Mouse (Mus musculus): Measurements from ENCODE around the gene Trim3. TPM values are rescaled to one million over a fixed set of nuclear protein-coding genes. Genes with fewer than 3 reads are reported as not detected.

Trim3 gene
- polyA plus RNA-seq (2014; fragmentation: Nextera tagmentation; extraction: Ambion mirVana), result 31.2 and 34.3 TPM in 2 replicates

GRCm38 (mm10) chr7:105633127-105633800, at the start of gene Trim3:
TSS of gene Trim3 (minus strand) at chr7:105633571.
- peak within 1 kb of the TSS; percentile 72 for H3K27ac ChIP-seq (ENCODE audit: low read depth, low read length)
- 1% methylated on average over 34 of the region's 71 CpGs for WGBS
- H3K27me3 ChIP-seq (ENCODE audit: control insufficient read depth, insufficient read depth, low read length), result no peaks in the 10 kb centered on the region
- peak within 1 kb of the TSS; percentile 71 for H3K4me3 ChIP-seq (ENCODE audit: low read depth, low read length)
- H3K36me3 ChIP-seq (ENCODE audit: control insufficient read depth, insufficient read depth, low read length), result no peaks in the 10 kb centered on the region
- DNase-seq (ENCODE audit: low spot score) (peak; percentile 92), ATAC-seq (ENCODE audit: low FRiP score) (peak; percentile 93)
- peaks cover 3% of the 10 kb centered on the region for H3K4me1 ChIP-seq (replicated peaks; ENCODE audit: control insufficient read depth, insufficient read depth, low read length)
- peak within 1 kb of the TSS; percentile 63 for H3K4me2 ChIP-seq (replicated peaks; ENCODE audit: low read depth, low read length)
- peak within 1 kb of the TSS; percentile 87 for H3K9ac ChIP-seq (ENCODE audit: low read depth, low read length)
- no peaks in the 10 kb centered on the region for H3K9me3 ChIP-seq (ENCODE audit: control insufficient read depth, low read length)

- DNase-seq (ENCODE audit: low spot score), result peak; percentile 80
- no peak within 1 kb of the TSS for H3K27ac ChIP-seq (ENCODE audit: low read depth, low read length)
- 4% methylated on average over 17 of the region's 17 CpGs for WGBS
- H3K4me1 ChIP-seq (replicated peaks; ENCODE audit: control insufficient read depth, insufficient read depth, low read length), result no peaks in the 10 kb centered on the region
- no peaks in the 10 kb centered on the region for H3K27me3 ChIP-seq (ENCODE audit: control insufficient read depth, insufficient read depth, low read length)
- no peaks in the 10 kb centered on the region for H3K36me3 ChIP-seq (ENCODE audit: control insufficient read depth, insufficient read depth, low read length)
- peak; percentile 96 for ATAC-seq (ENCODE audit: low FRiP score)
- H3K4me2 ChIP-seq (replicated peaks; ENCODE audit: low read depth, low read length), result peak within 1 kb of the TSS; percentile 48
- no peaks in the 10 kb centered on the region for H3K9me3 ChIP-seq (ENCODE audit: control insufficient read depth, low read length)
- H3K4me3 ChIP-seq (ENCODE audit: low read depth, low read length), result peak within 1 kb of the TSS; percentile 26
- peak within 1 kb of the TSS; percentile 21 for H3K9ac ChIP-seq (ENCODE audit: low read depth, low read length)
These were observed 17.5 kb upstream of the Trim3 start, which contains the start of gene Dnhd1 for GRCm38 (mm10) chr7:105650639-105651435. TSS of gene Dnhd1 (plus strand) at chr7:105650827.

GRCm38 (mm10) chr7:105641936-105642335, 8.6 kb upstream of the Trim3 start:
- Histone ChIP-seq H3K27me3 (ENCODE audit: control insufficient read depth, insufficient read depth, low read length) (no peaks in the 10 kb centered on the region), H3K4me2 (replicated peaks; ENCODE audit: low read depth, low read length) (no peak overlapping the region), H3K4me1 (replicated peaks; ENCODE audit: control insufficient read depth, insufficient read depth, low read length) (0 out of 2 replicates have a peak, but pooled peaks cover 5% of the 10 kb centered on the region), H3K4me3 (ENCODE audit: low read depth, low read length) (no peak overlapping the region), H3K36me3 (ENCODE audit: control insufficient read depth, insufficient read depth, low read length) (no peaks in the 10 kb centered on the region), H3K9ac (ENCODE audit: low read depth, low read length) (no peak overlapping the region), H3K27ac (ENCODE audit: low read depth, low read length) (no peak overlapping the region), H3K9me3 (ENCODE audit: control insufficient read depth, low read length) (no peaks in the 10 kb centered on the region)
- DNase-seq (ENCODE audit: low spot score), result no peak
- 82% methylated on average over 3 of the region's 3 CpGs for WGBS
- no peak for ATAC-seq (ENCODE audit: low FRiP score)

- Histone ChIP-seq H3K4me3 (ENCODE audit: low read depth, low read length) (peak overlapping the region; percentile 76), H3K27ac (ENCODE audit: low read depth, low read length) (peak overlapping the region; percentile 76), H3K9ac (ENCODE audit: low read depth, low read length) (peak overlapping the region; percentile 82), H3K27me3 (ENCODE audit: control insufficient read depth, insufficient read depth, low read length) (no peaks in the 10 kb centered on the region), H3K4me1 (replicated peaks; ENCODE audit: control insufficient read depth, insufficient read depth, low read length) (0 out of 2 replicates have a peak, but pooled peaks cover 5% of the 10 kb centered on the region), H3K9me3 (ENCODE audit: control insufficient read depth, low read length) (no peaks in the 10 kb centered on the region), H3K36me3 (ENCODE audit: control insufficient read depth, insufficient read depth, low read length) (no peaks in the 10 kb centered on the region), H3K4me2 (replicated peaks; ENCODE audit: low read depth, low read length) (peak overlapping the region; percentile 95)
- 0% methylated on average over 18 of the region's 18 CpGs for WGBS
- DNase-seq (ENCODE audit: low spot score) (no peak), ATAC-seq (ENCODE audit: low FRiP score) (no peak)
These were observed 7.5 kb upstream of the Trim3 start for GRCm38 (mm10) chr7:105640894-105641255.

- H3K36me3 ChIP-seq (ENCODE audit: control insufficient read depth, insufficient read depth, low read length), result no peaks in the 10 kb centered on the region
- H3K4me3 ChIP-seq (ENCODE audit: low read depth, low read length), result peak within 1 kb of the TSS; percentile 76
- H3K27me3 ChIP-seq (ENCODE audit: control insufficient read depth, insufficient read depth, low read length), result no peaks in the 10 kb centered on the region
- peak within 1 kb of the TSS; percentile 95 for H3K4me2 ChIP-seq (replicated peaks; ENCODE audit: low read depth, low read length)
- DNase-seq (ENCODE audit: low spot score), result peak; percentile 98
- peak within 1 kb of the TSS; percentile 76 for H3K27ac ChIP-seq (ENCODE audit: low read depth, low read length)
- peak within 1 kb of the TSS; percentile 82 for H3K9ac ChIP-seq (ENCODE audit: low read depth, low read length)
- H3K4me1 ChIP-seq (replicated peaks; ENCODE audit: control insufficient read depth, insufficient read depth, low read length), result 0 out of 2 replicates have a peak, but pooled peaks cover 5% of the 10 kb centered on the region
- ATAC-seq (ENCODE audit: low FRiP score), result peak; percentile 97
- under 1% methylated on average over 44 of the region's 45 CpGs for WGBS
- H3K9me3 ChIP-seq (ENCODE audit: control insufficient read depth, low read length), result no peaks in the 10 kb centered on the region
These were observed 7.0 kb upstream of the Trim3 start, which contains the start of the genes Arfip2 and Gm45799 for GRCm38 (mm10) chr7:105640233-105640893. TSS of gene Arfip2 (minus strand) at chr7:105640416. TSS of gene Gm45799 (plus strand) at chr7:105640552.

- ATAC-seq (ENCODE audit: low FRiP score), result no peak
- WGBS, result 2% methylated on average over 2 of the region's 2 CpGs
- DNase-seq (ENCODE audit: low spot score), result no peak
- no peaks in the 10 kb centered on the region for H3K36me3 ChIP-seq (ENCODE audit: control insufficient read depth, insufficient read depth, low read length)
- H3K9ac ChIP-seq (ENCODE audit: low read depth, low read length), result peak within 1 kb of the TSS; percentile 82
- H3K4me1 ChIP-seq (replicated peaks; ENCODE audit: control insufficient read depth, insufficient read depth, low read length), result 0 out of 2 replicates have a peak, but pooled peaks cover 5% of the 10 kb centered on the region
- H3K27me3 ChIP-seq (ENCODE audit: control insufficient read depth, insufficient read depth, low read length), result no peaks in the 10 kb centered on the region
- H3K27ac ChIP-seq (ENCODE audit: low read depth, low read length), result peak within 1 kb of the TSS; percentile 76
- peak within 1 kb of the TSS; percentile 76 for H3K4me3 ChIP-seq (ENCODE audit: low read depth, low read length)
- H3K9me3 ChIP-seq (ENCODE audit: control insufficient read depth, low read length), result no peaks in the 10 kb centered on the region
- H3K4me2 ChIP-seq (replicated peaks; ENCODE audit: low read depth, low read length), result peak within 1 kb of the TSS; percentile 95
These were observed 6.4 kb upstream of the Trim3 start, which contains the start of gene Timm10b for GRCm38 (mm10) chr7:105639756-105640155. TSS of gene Timm10b (plus strand) at chr7:105640056.

GRCm38 (mm10) chr7:105639304-105639703, 5.9 kb upstream of the Trim3 start:
- no peak overlapping the region for H3K27ac ChIP-seq (ENCODE audit: low read depth, low read length)
- DNase-seq (ENCODE audit: low spot score) (no peak), ATAC-seq (ENCODE audit: low FRiP score) (no peak)
- H3K4me2 ChIP-seq (replicated peaks; ENCODE audit: low read depth, low read length), result peak overlapping the region; percentile 82
- 0 out of 2 replicates have a peak, but pooled peaks cover 5% of the 10 kb centered on the region for H3K4me1 ChIP-seq (replicated peaks; ENCODE audit: control insufficient read depth, insufficient read depth, low read length)
- H3K4me3 ChIP-seq (ENCODE audit: low read depth, low read length), result 0 out of 2 replicates have a peak overlapping the region, but pooled peaks have one; percentile 76
- WGBS, result 80% methylated on average over 9 of the region's 9 CpGs
- H3K9me3 ChIP-seq (ENCODE audit: control insufficient read depth, low read length), result no peaks in the 10 kb centered on the region
- H3K9ac ChIP-seq (ENCODE audit: low read depth, low read length), result no peak overlapping the region
- H3K36me3 ChIP-seq (ENCODE audit: control insufficient read depth, insufficient read depth, low read length), result no peaks in the 10 kb centered on the region
- no peaks in the 10 kb centered on the region for H3K27me3 ChIP-seq (ENCODE audit: control insufficient read depth, insufficient read depth, low read length)

- no peaks in the 10 kb centered on the region for H3K36me3 ChIP-seq (ENCODE audit: control insufficient read depth, insufficient read depth, low read length)
- 96% methylated on average over 6 of the region's 6 CpGs for WGBS
- H3K4me1 ChIP-seq (replicated peaks; ENCODE audit: control insufficient read depth, insufficient read depth, low read length), result peaks cover 5% of the 10 kb centered on the region; the same call in 1 of the 2 replicates
- no peaks in the 10 kb centered on the region for H3K9me3 ChIP-seq (ENCODE audit: control insufficient read depth, low read length)
- DNase-seq (ENCODE audit: low spot score) (no peak), ATAC-seq (ENCODE audit: low FRiP score) (no peak)
- no peak overlapping the region for H3K4me2 ChIP-seq (replicated peaks; ENCODE audit: low read depth, low read length)
- H3K9ac ChIP-seq (ENCODE audit: low read depth, low read length), result no peak overlapping the region
- no peaks in the 10 kb centered on the region for H3K27me3 ChIP-seq (ENCODE audit: control insufficient read depth, insufficient read depth, low read length)
- no peak overlapping the region for H3K27ac ChIP-seq (ENCODE audit: low read depth, low read length)
- H3K4me3 ChIP-seq (ENCODE audit: low read depth, low read length), result no peak overlapping the region
These were observed 5.4 kb upstream of the Trim3 start for GRCm38 (mm10) chr7:105638776-105639175.
